Mouse (Mus musculus) liver, postnatal 0 days (tissue): ENCODE results near the gene Mgll. TPM values are rescaled to one million over a fixed set of nuclear protein-coding genes. Genes with fewer than 3 reads are reported as not detected.
A peak's percentile ranks its signal among the peaks of the same experiment; 100 is the strongest.

Source experiments
- ATAC-seq: fragments of 200-750 bp; cut with Nextera tagmentation; 2 replicates; pipeline ENCODE4 v1.8.0; 2017; ENCODE audit warnings: mild to moderate bottlenecking, moderate library complexity
- DNase-seq: peaks from one replicate; pipeline ENCODE4 v3.0.0-alpha.2; 2016
- H3K27ac ChIP-seq: fragments of 300-500 bp; sonication (generic); 2 replicates; pipeline ENCODE4 v1.5.1; 2014; ENCODE audit warnings: antibody characterized with exemption, moderate library complexity, mild to moderate bottlenecking, low read depth
- H3K27me3 ChIP-seq: fragments of 300-500 bp; sonication (generic); 2 replicates; pipeline ENCODE4 v1.6.1; 2014; ENCODE audit warnings: low read length, control low read depth, mixed read lengths; ENCODE audit not compliant: insufficient read depth
- H3K36me3 ChIP-seq: fragments of 300-500 bp; sonication (generic); replicated peaks from 2 replicates; pipeline ENCODE4 v1.6.1; 2014; ENCODE audit warnings: mild to moderate bottlenecking, control low read depth, low read length, moderate library complexity, mixed read lengths; ENCODE audit not compliant: insufficient read depth
- H3K4me1 ChIP-seq: fragments of 300-500 bp; sonication (generic); 2 replicates; pipeline ENCODE4 v1.6.1; 2014; ENCODE audit warnings: antibody characterized with exemption, mild to moderate bottlenecking, control low read depth; ENCODE audit not compliant: insufficient read depth
- H3K4me2 ChIP-seq: fragments of 300-500 bp; sonication (generic); 2 replicates; pipeline ENCODE4 v1.6.1; 2014; ENCODE audit warnings: low read depth, mild to moderate bottlenecking, low read length, moderate library complexity, mixed read lengths
- H3K4me3 ChIP-seq: fragments of 300-500 bp; sonication (generic); 2 replicates; pipeline ENCODE4 v1.5.1; 2014; ENCODE audit warnings: low read depth, low read length
- H3K9ac ChIP-seq: fragments of 300-500 bp; sonication (generic); replicated peaks from 2 replicates; pipeline ENCODE4 v1.6.1; 2014; ENCODE audit warnings: mild to moderate bottlenecking, moderate library complexity
- H3K9me3 ChIP-seq: fragments of 300-500 bp; sonication (generic); 2 replicates; pipeline ENCODE4 v1.6.1; 2016; ENCODE audit warnings: mild to moderate bottlenecking, control low read depth, low read length, mixed read lengths
- CTCF ChIP-seq: sonication (generic); IDR thresholded peaks from 2 replicates; pipeline ENCODE4 v1.5.1; 2016; ENCODE audit warnings: antibody characterized with exemption, low read depth
- EP300 ChIP-seq: IDR thresholded peaks from 2 replicates; pipeline ENCODE4 v1.6.1; 2016; ENCODE audit warnings: antibody characterized with exemption, low read depth, mild to moderate bottlenecking
- WGBS: fragments of 180-500 bp; shearing (Covaris S2); extraction: QIAGEN DNeasy Blood & Tissue Kit; methylation state at CpG from one replicate; pipeline ENCODE4 v1.1.7; 2014; ENCODE audit not compliant: insufficient replicate concordance; 5-methylcytosine and 5-hydroxymethylcytosine counted together
- polyA plus RNA-seq: library from polyadenylated mRNA; unstranded; fragments of >200 nt; fragmentation: Nextera tagmentation; extraction: Ambion mirVana; gene quantifications from 2 replicates; pipeline ENCODE4 v1.2.1, GENCODE M21; 2015

The Mgll gene
- polyA plus RNA-seq, 1 experiment from 2014 or later: 121 TPM

GRCm38 (mm10) chr6:88786732-88787445, 62.7 kb downstream of the Mgll start:
- no peak overlapping the region for H3K4me2 ChIP-seq
- no peak overlapping the region for H3K4me3 ChIP-seq
- no peak for TF ChIP-seq EP300
- H3K27me3 ChIP-seq: no peaks in the 10 kb centered on the region
- no peak overlapping the region for H3K9ac ChIP-seq
- H3K36me3 ChIP-seq: no peaks in the 10 kb centered on the region
- H3K4me1 ChIP-seq: peaks cover 22% of the 10 kb centered on the region
- WGBS: 79% methylated on average over 15 of the region's 15 CpGs
- H3K9me3 ChIP-seq: no peaks in the 10 kb centered on the region
- 0 out of 2 replicates have a peak overlapping the region, but pooled peaks have one; percentile 16 for H3K27ac ChIP-seq
- ATAC-seq (no peak), DNase-seq (no peak)

GRCm38 (mm10) chr6:88787496-88787895, 63.3 kb downstream of the Mgll start:
- DNase-seq (no peak), ATAC-seq (no peak)
- H3K4me2 ChIP-seq: no peak overlapping the region
- TF ChIP-seq CTCF (no peak), EP300 (no peak)
- H3K9ac ChIP-seq: no peak overlapping the region
- H3K4me1 ChIP-seq: peaks cover 16% of the 10 kb centered on the region
- H3K27ac ChIP-seq: no peak overlapping the region
- no peak overlapping the region for H3K4me3 ChIP-seq
- H3K9me3 ChIP-seq: no peaks in the 10 kb centered on the region
- WGBS: 81% methylated on average over 14 of the region's 14 CpGs
- H3K36me3 ChIP-seq: no peaks in the 10 kb centered on the region
- H3K27me3 ChIP-seq: no peaks in the 10 kb centered on the region

GRCm38 (mm10) chr6:88788219-88788618, 64.0 kb downstream of the Mgll start:
- Histone ChIP-seq H3K4me1 (peaks cover 11% of the 10 kb centered on the region), H3K27ac (no peak overlapping the region), H3K9me3 (no peaks in the 10 kb centered on the region), H3K27me3 (no peaks in the 10 kb centered on the region), H3K4me2 (no peak overlapping the region), H3K9ac (no peak overlapping the region), H3K36me3 (no peaks in the 10 kb centered on the region), H3K4me3 (no peak overlapping the region)
- WGBS: 82% methylated on average over 11 of the region's 11 CpGs
- no peak for ATAC-seq
- no peak for DNase-seq
- TF ChIP-seq EP300 (no peak), CTCF (no peak)

- H3K4me3 ChIP-seq: no peak overlapping the region
- H3K27ac ChIP-seq: no peak overlapping the region
- H3K4me1 ChIP-seq: 0 out of 2 replicates have a peak, but pooled peaks cover 3% of the 10 kb centered on the region
- TF ChIP-seq CTCF: no peak
- no peak for TF ChIP-seq EP300
- ATAC-seq: no peak
- no peak for DNase-seq
- H3K27me3 ChIP-seq: no peaks in the 10 kb centered on the region
- no peak overlapping the region for H3K4me2 ChIP-seq
- no peak overlapping the region for H3K9ac ChIP-seq
- no peaks in the 10 kb centered on the region for H3K9me3 ChIP-seq
- WGBS: 67% methylated on average over 9 of the region's 9 CpGs
- no peaks in the 10 kb centered on the region for H3K36me3 ChIP-seq
Measured at GRCm38 (mm10) chr6:88791299-88791698, 67.1 kb downstream of the Mgll start.

GRCm38 (mm10) chr6:88792147-88792691, 68.0 kb downstream of the Mgll start:
- ATAC-seq (peak; percentile 25; the same call in 1 of the 2 replicates), DNase-seq (no peak)
- no peak overlapping the region for H3K4me2 ChIP-seq
- no peak overlapping the region for H3K9ac ChIP-seq
- no peaks in the 10 kb centered on the region for H3K36me3 ChIP-seq
- H3K4me3 ChIP-seq: no peak overlapping the region
- H3K27ac ChIP-seq: peak overlapping the region; percentile 34; the same call in 1 of the 2 replicates
- H3K4me1 ChIP-seq: 0 out of 2 replicates have a peak, but pooled peaks cover 3% of the 10 kb centered on the region
- WGBS: 62% methylated on average over 7 of the region's 7 CpGs
- no peaks in the 10 kb centered on the region for H3K27me3 ChIP-seq
- TF ChIP-seq EP300: no peak
- no peak for TF ChIP-seq CTCF
- no peaks in the 10 kb centered on the region for H3K9me3 ChIP-seq

GRCm38 (mm10) chr6:88793243-88793642, 69.0 kb downstream of the Mgll start:
- no peak overlapping the region for H3K27ac ChIP-seq
- TF ChIP-seq CTCF (no peak), EP300 (no peak)
- ATAC-seq: no peak
- DNase-seq: no peak
- H3K4me1 ChIP-seq: 0 out of 2 replicates have a peak, but pooled peaks cover 3% of the 10 kb centered on the region
- no peak overlapping the region for H3K9ac ChIP-seq
- H3K4me3 ChIP-seq: no peak overlapping the region
- H3K4me2 ChIP-seq: no peak overlapping the region
- WGBS: 71% methylated on average over 2 of the region's 2 CpGs
- no peaks in the 10 kb centered on the region for H3K9me3 ChIP-seq
- no peaks in the 10 kb centered on the region for H3K27me3 ChIP-seq
- H3K36me3 ChIP-seq: no peaks in the 10 kb centered on the region
